Mouse (Mus musculus): ENCODE measurements around the gene Bend5. TPM values are rescaled to one million over a fixed set of nuclear protein-coding genes. Genes with fewer than 3 reads are reported as not detected.

The Bend5 gene
- polyA plus RNA-seq, 1 experiment from 2014 or later: 22.7 TPM

DNA sequence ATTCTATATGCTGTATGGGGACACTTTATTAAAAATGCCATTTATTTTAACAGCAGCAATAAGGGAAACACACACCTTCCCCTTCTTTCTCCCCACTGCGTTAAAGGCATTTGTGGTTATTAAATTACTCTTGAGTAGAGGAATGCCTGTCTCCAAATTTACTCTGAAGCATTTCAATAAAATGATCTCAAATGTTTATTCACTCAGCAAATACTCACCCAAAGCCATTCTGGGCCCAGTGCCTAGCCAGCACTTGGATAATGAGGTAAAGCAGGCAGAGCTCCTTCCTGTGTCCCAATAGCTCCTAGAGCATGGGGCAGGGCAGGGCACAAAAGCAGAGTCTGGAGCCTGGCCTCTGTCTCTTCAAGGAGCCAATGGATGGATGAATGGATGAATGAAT is 58.2 kb downstream of the Bend5 start:
- no peaks in the 10 kb centered on the region for H3K36me3 ChIP-seq (ENCODE audit: control insufficient read depth, insufficient read depth, low read length)
- H3K4me1 ChIP-seq (replicated peaks; ENCODE audit: control insufficient read depth, insufficient read depth): no peaks in the 10 kb centered on the region
- H3K9me3 ChIP-seq (ENCODE audit: control insufficient read depth, low read length): no peaks in the 10 kb centered on the region
- no peak overlapping the region for H3K4me3 ChIP-seq (ENCODE audit: low read depth, low read length)
- no peak overlapping the region for H3K27ac ChIP-seq (replicated peaks)
- ATAC-seq (ENCODE audit: low FRiP score, low TSS enrichment) (no peak), DNase-seq (ENCODE audit: low spot score) (no peak)
- no peak overlapping the region for H3K4me2 ChIP-seq (replicated peaks; ENCODE audit: low read depth)
- TF ChIP-seq CTCF (IDR thresholded peaks at IDR 0.05; ENCODE audit: low read depth): no peak
- no peak for TF ChIP-seq EP300 (optimal IDR thresholded peaks at IDR 0.05)
- no peak overlapping the region for H3K9ac ChIP-seq (ENCODE audit: low read length)
- no peaks in the 10 kb centered on the region for H3K27me3 ChIP-seq (ENCODE audit: control insufficient read depth, insufficient read depth, low read length)
- WGBS: 24% methylated on average over 1 of the region's 1 CpGs

GRCm38 (mm10) chr4:111475374-111475971 is 60.7 kb downstream of the Bend5 start:
- Histone ChIP-seq H3K4me1 (replicated peaks; ENCODE audit: control insufficient read depth, insufficient read depth) (no peaks in the 10 kb centered on the region), H3K27ac (replicated peaks) (no peak overlapping the region), H3K9ac (ENCODE audit: low read length) (no peak overlapping the region), H3K4me3 (ENCODE audit: low read depth, low read length) (no peak overlapping the region), H3K27me3 (ENCODE audit: control insufficient read depth, insufficient read depth, low read length) (no peaks in the 10 kb centered on the region), H3K36me3 (ENCODE audit: control insufficient read depth, insufficient read depth, low read length) (no peaks in the 10 kb centered on the region), H3K9me3 (ENCODE audit: control insufficient read depth, low read length) (no peaks in the 10 kb centered on the region), H3K4me2 (replicated peaks; ENCODE audit: low read depth) (no peak overlapping the region)
- no peak for DNase-seq (ENCODE audit: low spot score)
- no peak for ATAC-seq (ENCODE audit: low FRiP score, low TSS enrichment)
- 68% methylated on average over 10 of the region's 10 CpGs for WGBS
- TF ChIP-seq CTCF (IDR thresholded peaks at IDR 0.05; ENCODE audit: low read depth) (no peak), EP300 (optimal IDR thresholded peaks at IDR 0.05) (no peak)

DNA sequence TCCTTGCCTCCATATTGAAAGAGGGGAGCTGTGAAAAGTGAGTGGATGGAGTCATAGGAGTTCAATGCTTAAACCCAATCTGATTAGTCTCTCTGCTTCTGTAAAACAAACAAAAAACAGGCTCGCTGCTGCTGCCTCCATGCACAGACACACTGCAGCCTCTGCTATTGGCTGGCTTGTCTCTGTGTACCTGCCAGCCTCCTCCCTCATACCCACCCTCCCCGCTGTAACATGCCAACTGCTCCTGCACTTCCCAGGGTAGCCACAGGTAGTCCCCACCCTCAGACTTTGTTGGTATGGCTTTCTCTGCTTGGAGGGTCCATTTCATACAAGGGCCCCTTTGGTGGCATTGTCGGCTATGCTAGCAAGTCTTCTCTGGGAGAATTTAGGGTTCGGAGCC is 62.7 kb downstream of the Bend5 start:
- ATAC-seq (ENCODE audit: low FRiP score, low TSS enrichment) (no peak; the same call in 1 of the 2 replicates), DNase-seq (ENCODE audit: low spot score) (no peak)
- no peaks in the 10 kb centered on the region for H3K4me1 ChIP-seq (replicated peaks; ENCODE audit: control insufficient read depth, insufficient read depth)
- no peaks in the 10 kb centered on the region for H3K27me3 ChIP-seq (ENCODE audit: control insufficient read depth, insufficient read depth, low read length)
- 49% methylated on average over 4 of the region's 4 CpGs for WGBS
- H3K27ac ChIP-seq (replicated peaks): no peak overlapping the region
- no peaks in the 10 kb centered on the region for H3K9me3 ChIP-seq (ENCODE audit: control insufficient read depth, low read length)
- H3K36me3 ChIP-seq (ENCODE audit: control insufficient read depth, insufficient read depth, low read length): no peaks in the 10 kb centered on the region
- no peak overlapping the region for H3K4me2 ChIP-seq (replicated peaks; ENCODE audit: low read depth)
- H3K9ac ChIP-seq (ENCODE audit: low read length): no peak overlapping the region
- TF ChIP-seq EP300 (optimal IDR thresholded peaks at IDR 0.05) (no peak), CTCF (IDR thresholded peaks at IDR 0.05; ENCODE audit: low read depth) (no peak; the same call in 1 of the 2 replicates)
- H3K4me3 ChIP-seq (ENCODE audit: low read depth, low read length): no peak overlapping the region

GRCm38 (mm10) chr4:111483499-111483898 is 68.7 kb downstream of the Bend5 start:
- no peak overlapping the region for H3K4me3 ChIP-seq (ENCODE audit: low read depth, low read length)
- TF ChIP-seq EP300 (optimal IDR thresholded peaks at IDR 0.05) (no peak), CTCF (IDR thresholded peaks at IDR 0.05; ENCODE audit: low read depth) (no peak)
- H3K36me3 ChIP-seq (ENCODE audit: control insufficient read depth, insufficient read depth, low read length): no peaks in the 10 kb centered on the region
- H3K4me2 ChIP-seq (replicated peaks; ENCODE audit: low read depth): no peak overlapping the region
- 72% methylated on average over 5 of the region's 5 CpGs for WGBS
- no peak overlapping the region for H3K27ac ChIP-seq (replicated peaks)
- H3K27me3 ChIP-seq (ENCODE audit: control insufficient read depth, insufficient read depth, low read length): no peaks in the 10 kb centered on the region
- DNase-seq (ENCODE audit: low spot score): no peak
- H3K9ac ChIP-seq (ENCODE audit: low read length): no peak overlapping the region
- H3K4me1 ChIP-seq (replicated peaks; ENCODE audit: control insufficient read depth, insufficient read depth): no peaks in the 10 kb centered on the region
- no peaks in the 10 kb centered on the region for H3K9me3 ChIP-seq (ENCODE audit: control insufficient read depth, low read length)
- ATAC-seq (ENCODE audit: low FRiP score, low TSS enrichment): no peak

DNA sequence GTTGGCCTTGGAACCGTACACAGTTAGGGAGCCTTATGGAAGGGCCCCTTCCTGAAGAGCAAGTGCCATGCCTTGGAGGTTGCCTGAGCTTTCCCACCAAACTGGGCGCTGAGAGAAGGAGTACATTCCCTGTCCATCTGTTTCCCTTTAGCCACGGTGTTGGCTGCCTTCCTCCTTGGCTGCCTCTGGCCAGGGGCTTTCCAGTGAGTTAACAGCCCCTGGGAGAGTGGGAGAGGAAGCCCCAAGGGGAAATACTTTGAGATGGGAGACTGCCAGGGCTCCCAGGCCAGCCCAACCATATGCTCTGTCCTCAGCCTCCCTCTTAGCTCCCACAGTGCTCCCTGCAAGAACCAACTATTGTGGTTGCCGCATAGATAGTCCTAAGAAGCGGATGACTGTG is 70.4 kb downstream of the Bend5 start:
- no peak overlapping the region for H3K4me2 ChIP-seq (replicated peaks; ENCODE audit: low read depth)
- no peaks in the 10 kb centered on the region for H3K27me3 ChIP-seq (ENCODE audit: control insufficient read depth, insufficient read depth, low read length)
- ATAC-seq (ENCODE audit: low FRiP score, low TSS enrichment): peak; percentile 29; the same call in 1 of the 2 replicates
- no peak overlapping the region for H3K27ac ChIP-seq (replicated peaks)
- DNase-seq (ENCODE audit: low spot score): no peak
- H3K36me3 ChIP-seq (ENCODE audit: control insufficient read depth, insufficient read depth, low read length): no peaks in the 10 kb centered on the region
- H3K9me3 ChIP-seq (ENCODE audit: control insufficient read depth, low read length): no peaks in the 10 kb centered on the region
- TF ChIP-seq CTCF (IDR thresholded peaks at IDR 0.05; ENCODE audit: low read depth): no peak
- TF ChIP-seq EP300 (optimal IDR thresholded peaks at IDR 0.05): no peak
- no peak overlapping the region for H3K4me3 ChIP-seq (ENCODE audit: low read depth, low read length)
- no peak overlapping the region for H3K9ac ChIP-seq (ENCODE audit: low read length)
- 51% methylated on average over 5 of the region's 5 CpGs for WGBS
- no peaks in the 10 kb centered on the region for H3K4me1 ChIP-seq (replicated peaks; ENCODE audit: control insufficient read depth, insufficient read depth)

DNA sequence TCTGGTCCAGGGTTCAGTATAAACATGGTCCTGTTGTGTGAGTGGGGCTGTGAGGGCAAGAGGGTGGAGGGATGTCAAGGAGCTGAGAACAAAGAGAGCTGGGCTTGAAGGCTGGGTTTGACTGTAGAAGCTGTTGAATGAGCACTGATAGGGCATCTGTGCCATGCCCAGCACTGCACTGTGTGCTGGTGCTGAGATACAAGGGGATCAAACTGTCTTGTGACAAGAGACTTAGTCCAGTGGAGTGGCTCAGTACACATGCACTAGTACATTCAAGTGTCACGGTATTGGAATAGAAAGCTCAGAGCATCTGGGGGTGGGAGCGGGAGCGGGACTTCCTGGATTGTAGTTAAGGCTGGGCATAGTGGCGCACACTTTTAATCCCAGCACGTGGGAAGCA is 71.4 kb downstream of the Bend5 start:
- no peak overlapping the region for H3K27ac ChIP-seq (replicated peaks)

More for the DNA sequence above, 71.4 kb downstream of the Bend5 start:
- Histone ChIP-seq H3K4me3 (ENCODE audit: low read depth, low read length) (no peak overlapping the region), H3K9me3 (ENCODE audit: control insufficient read depth, low read length) (no peaks in the 10 kb centered on the region), H3K9ac (ENCODE audit: low read length) (no peak overlapping the region), H3K4me2 (replicated peaks; ENCODE audit: low read depth) (no peak overlapping the region), H3K4me1 (replicated peaks; ENCODE audit: control insufficient read depth, insufficient read depth) (no peaks in the 10 kb centered on the region), H3K36me3 (ENCODE audit: control insufficient read depth, insufficient read depth, low read length) (no peaks in the 10 kb centered on the region), H3K27me3 (ENCODE audit: control insufficient read depth, insufficient read depth, low read length) (no peaks in the 10 kb centered on the region)
- WGBS: 63% methylated on average over 5 of the region's 5 CpGs
- no peak for ATAC-seq (ENCODE audit: low FRiP score, low TSS enrichment)
- DNase-seq (ENCODE audit: low spot score): no peak
- TF ChIP-seq CTCF (IDR thresholded peaks at IDR 0.05; ENCODE audit: low read depth) (no peak), EP300 (optimal IDR thresholded peaks at IDR 0.05) (no peak)

Data from stomach, postnatal 0 days (tissue).